Comparison of ENCODE assay signal across 8 mouse cellular contexts in genomic region chr10:62577673-62578337, GRCm38 (mm10). TPM values are rescaled to one million over a fixed set of nuclear protein-coding genes. Genes with fewer than 3 reads are reported as not detected.
DNase-seq lines count a peak whose midpoint lies in the region; ATAC-seq and TF ChIP-seq lines count a peak whose summit lies in the region.

No protein-coding gene starts in this region.

- peak; percentile 85 for ATAC-seq in hindbrain, postnatal 0 days
- peak; percentile 87 for ATAC-seq in midbrain, embryonic 13.5 days

- peak overlapping the region; percentile 82 for H3K9ac ChIP-seq in hindbrain, postnatal 0 days (replicated peaks; ENCODE audit: low read length)
- H3K9ac ChIP-seq in midbrain, embryonic 13.5 days (replicated peaks) = peak overlapping the region; percentile 88

- no peak for TF ChIP-seq CTCF in thymus, adult 2 months (IDR thresholded peaks at IDR 0.05; ENCODE audit: borderline replicate concordance, control insufficient read depth, extremely low read depth, insufficient read depth, low read length, poor library complexity)
- TF ChIP-seq CTCF in hindbrain, postnatal 0 days (IDR thresholded peaks at IDR 0.05; ENCODE audit: low read depth) = peak; percentile 38

- peak overlapping the region; percentile 89 for H3K4me3 ChIP-seq in heart, embryonic 10.5 days
- H3K4me3 ChIP-seq in thymus, adult 2 months (ENCODE audit: control insufficient read depth, insufficient read depth, low read length) = peak overlapping the region; percentile 79
- H3K4me3 ChIP-seq in hindbrain, postnatal 0 days (ENCODE audit: low read length) = peak overlapping the region; percentile 92
- H3K4me3 ChIP-seq in midbrain, embryonic 13.5 days (replicated peaks) = peak overlapping the region; percentile 82

- no peak for TF ChIP-seq POLR2A in thymus, adult 2 months (IDR thresholded peaks at IDR 0.05; ENCODE audit: control insufficient read depth, extremely low read depth, insufficient read depth, low read length, poor library complexity)

- DNase-seq in heart, embryonic 10.5 days (ENCODE audit: low spot score) = no peak
- no peak for DNase-seq in heart, postnatal 4 days
- DNase-seq in thymus, adult 2 months = no peak
- no peak for DNase-seq in thymus, postnatal 25 days
- no peak for DNase-seq in hindbrain, postnatal 0 days (ENCODE audit: low spot score)
- DNase-seq in retina, embryonic 14.5 days (ENCODE audit: low spot score) = no peak
- no peak for DNase-seq in cerebellum, adult 18-20 months

- peak overlapping the region; percentile 86 for H3K4me2 ChIP-seq in hindbrain, postnatal 0 days (ENCODE audit: low read depth, low read length)
- peak overlapping the region; percentile 96 for H3K4me2 ChIP-seq in midbrain, embryonic 13.5 days (replicated peaks)

- H3K9me3 ChIP-seq in heart, embryonic 10.5 days = no peaks in the 10 kb centered on the region
- no peaks in the 10 kb centered on the region for H3K9me3 ChIP-seq in hindbrain, postnatal 0 days (ENCODE audit: low read length)
- no peaks in the 10 kb centered on the region for H3K9me3 ChIP-seq in midbrain, embryonic 13.5 days

- H3K27me3 ChIP-seq in heart, embryonic 10.5 days (ENCODE audit: insufficient read depth, poor library complexity, severe bottlenecking) = no peaks in the 10 kb centered on the region
- no peaks in the 10 kb centered on the region for H3K27me3 ChIP-seq in thymus, adult 2 months (ENCODE audit: control insufficient read depth, insufficient read depth, low read length)
- no peaks in the 10 kb centered on the region for H3K27me3 ChIP-seq in hindbrain, postnatal 0 days (ENCODE audit: insufficient read depth, low read length)
- H3K27me3 ChIP-seq in midbrain, embryonic 13.5 days = no peaks in the 10 kb centered on the region

- H3K36me3 ChIP-seq in heart, embryonic 10.5 days = peaks cover 56% of the 10 kb centered on the region
- peaks cover 25% of the 10 kb centered on the region for H3K36me3 ChIP-seq in thymus, adult 2 months (ENCODE audit: control insufficient read depth, insufficient read depth, low read length)
- peaks cover 48% of the 10 kb centered on the region for H3K36me3 ChIP-seq in hindbrain, postnatal 0 days (ENCODE audit: insufficient read depth, low read length)
- H3K36me3 ChIP-seq in midbrain, embryonic 13.5 days = peaks cover 56% of the 10 kb centered on the region

- peak overlapping the region; percentile 87 for H3K27ac ChIP-seq in heart, embryonic 10.5 days
- no peak overlapping the region for H3K27ac ChIP-seq in thymus, adult 2 months (ENCODE audit: control insufficient read depth, insufficient read depth, low read length)
- H3K27ac ChIP-seq in hindbrain, postnatal 0 days = peak overlapping the region; percentile 86
- peak overlapping the region; percentile 51 for H3K27ac ChIP-seq in midbrain, embryonic 13.5 days

- 2% methylated on average over 54 of the region's 54 CpGs for WGBS in heart, embryonic 10.5 days
- WGBS in thymus, adult 2 months = 4% methylated on average over 54 of the region's 54 CpGs
- WGBS in hindbrain, postnatal 0 days = 2% methylated on average over 54 of the region's 54 CpGs
- under 1% methylated on average over 54 of the region's 54 CpGs for WGBS in midbrain, embryonic 13.5 days

- H3K4me1 ChIP-seq in heart, embryonic 10.5 days = peaks cover 10% of the 10 kb centered on the region
- H3K4me1 ChIP-seq in thymus, adult 2 months (replicated peaks; ENCODE audit: control insufficient read depth, insufficient read depth, low read length) = peaks cover 4% of the 10 kb centered on the region
- H3K4me1 ChIP-seq in hindbrain, postnatal 0 days (ENCODE audit: insufficient read depth, low read length) = peaks cover 12% of the 10 kb centered on the region
- peaks cover 26% of the 10 kb centered on the region for H3K4me1 ChIP-seq in midbrain, embryonic 13.5 days (replicated peaks)

RNA-seq across cellular contexts. Expression of gene Kif1bp, which starts 0.5 kb away (rescaled TPM):
- 31.5 and 33.9 TPM in 2 replicates for polyA plus RNA-seq in heart, embryonic 10.5 days (2016; fragmentation: Nextera tagmentation; extraction: Ambion mirVana)
- 10 to 100 TPM; 31.6 to 34.5 TPM for total RNA-seq in heart, postnatal 4 days (2021)
- polyA plus RNA-seq in thymus, adult 2 months (2012; rRNA removed) = 43.4 and 45.7 TPM in 2 replicates
- total RNA-seq in hindbrain, postnatal 0 days (2014; rRNA removed) = 78.2 and 99.3 TPM in 2 replicates
- 69.6 and 71.2 TPM in 2 replicates for polyA plus RNA-seq in hindbrain, postnatal 0 days (2015; fragmentation: Nextera tagmentation; extraction: Ambion mirVana)
- 62.1 and 69.1 TPM in 2 replicates for polyA plus RNA-seq in midbrain, embryonic 13.5 days (2015; fragmentation: Nextera tagmentation; extraction: Ambion mirVana)

RNA-seq across cellular contexts. Expression of gene Ddx21, which starts 24.3 kb away (rescaled TPM):
- 20.5 and 26.4 TPM in 2 replicates for polyA plus RNA-seq in heart, embryonic 10.5 days (2016; fragmentation: Nextera tagmentation; extraction: Ambion mirVana)
- 10 to 100 TPM; 43.8 to 46.1 TPM for total RNA-seq in heart, postnatal 4 days (2021)
- polyA plus RNA-seq in thymus, adult 2 months (2012; rRNA removed) = 19.4 and 22.7 TPM in 2 replicates
- total RNA-seq in hindbrain, postnatal 0 days (2014; rRNA removed) = 15.8 and 20.5 TPM in 2 replicates
- polyA plus RNA-seq in hindbrain, postnatal 0 days (2015; fragmentation: Nextera tagmentation; extraction: Ambion mirVana) = 10.0 and 10.1 TPM in 2 replicates
- polyA plus RNA-seq in midbrain, embryonic 13.5 days (2015; fragmentation: Nextera tagmentation; extraction: Ambion mirVana) = 18.2 and 20.0 TPM in 2 replicates

RNA-seq across cellular contexts. Expression of gene Srgn, which starts 50.6 kb away (rescaled TPM):
- polyA plus RNA-seq in heart, embryonic 10.5 days (2016; fragmentation: Nextera tagmentation; extraction: Ambion mirVana) = 3.7 and 4.1 TPM in 2 replicates
- total RNA-seq in heart, postnatal 4 days (2021) = 10 to 100 TPM; 16.9 to 18.4 TPM
- 94.3 and 107 TPM in 2 replicates for polyA plus RNA-seq in thymus, adult 2 months (2012; rRNA removed)
- total RNA-seq in hindbrain, postnatal 0 days (2014; rRNA removed) = 6.5 and 7.4 TPM in 2 replicates
- 20.8 and 22.0 TPM in 2 replicates for polyA plus RNA-seq in hindbrain, postnatal 0 days (2015; fragmentation: Nextera tagmentation; extraction: Ambion mirVana)
- 7.3 and 8.7 TPM in 2 replicates for polyA plus RNA-seq in midbrain, embryonic 13.5 days (2015; fragmentation: Nextera tagmentation; extraction: Ambion mirVana)
